Mouse (Mus musculus) erythroblast, adult 5-6 weeks (primary cell): ENCODE results near the gene Iqcf3. TPM values are rescaled to one million over a fixed set of nuclear protein-coding genes. Genes with fewer than 3 reads are reported as not detected.

Source experiments
- ATAC-seq: replicated peaks from 2 replicates; pipeline ENCODE4 v1.8.0; 2016; ENCODE audit warnings: moderate number of reproducible peaks, mild to moderate bottlenecking, moderate TSS enrichment, inconsistent platforms; ENCODE audit not compliant: poor library complexity, low FRiP score, severe bottlenecking
- total RNA-seq, 2 experiments: library from RNA; stranded (forward) in 1 of 2; stranded (reverse) in 1 of 2; fragments of 150-400 nt in 1 of 2; fragments of 200-764, 138-1000 nt in 1 of 2; gene quantifications; 2 replicates each; pipeline versions ENCODE4 v1.2.3 to v1.2.4; 2015 to 2017; ENCODE audit warnings: low replicate concordance in 2 of 2

The Iqcf3 gene
- total RNA-seq, 2 experiments from 2014 or later: not detected

DNA sequence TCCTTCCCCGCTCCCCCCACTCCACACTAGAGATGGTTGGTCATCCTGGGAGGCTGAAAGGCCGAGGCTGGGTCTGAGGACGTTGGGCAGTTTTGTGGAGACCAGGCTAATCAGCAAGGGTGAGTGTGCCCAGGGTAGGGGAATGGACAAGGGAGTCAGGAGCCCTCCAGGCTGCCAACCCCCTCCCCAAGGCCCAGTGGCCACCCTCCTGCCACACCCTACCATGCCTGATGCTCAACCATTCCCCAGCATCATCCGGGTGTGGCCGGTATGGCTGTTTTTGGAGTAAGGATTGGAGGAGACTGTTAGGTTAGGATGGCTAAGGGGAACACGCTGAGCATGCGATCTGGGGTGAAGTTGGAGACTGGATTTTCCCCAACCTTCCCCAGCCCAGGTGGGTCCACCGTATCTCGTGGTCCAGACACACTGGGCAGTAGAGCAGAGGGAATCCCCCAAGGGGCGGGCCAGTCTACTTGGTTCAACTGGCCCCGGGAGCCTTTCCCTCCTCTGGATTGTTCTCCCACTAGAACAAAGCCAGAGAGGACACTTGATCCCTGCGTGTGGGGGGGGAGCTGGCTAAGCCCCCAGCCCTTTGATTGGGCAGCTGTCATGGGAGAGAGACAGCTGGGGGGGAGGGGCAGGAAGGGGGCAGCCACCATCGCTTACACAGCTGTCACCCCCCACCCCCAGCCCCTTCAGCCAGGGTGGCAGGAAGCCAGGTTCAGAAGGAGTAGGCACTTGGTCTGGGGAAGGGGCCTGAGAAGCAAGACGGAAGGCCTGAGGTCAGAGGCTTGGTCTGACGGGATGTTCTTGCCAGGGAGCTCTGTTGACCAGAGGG is 104.9 kb downstream of the Iqcf3 start:
- ATAC-seq: no peak

DNA sequence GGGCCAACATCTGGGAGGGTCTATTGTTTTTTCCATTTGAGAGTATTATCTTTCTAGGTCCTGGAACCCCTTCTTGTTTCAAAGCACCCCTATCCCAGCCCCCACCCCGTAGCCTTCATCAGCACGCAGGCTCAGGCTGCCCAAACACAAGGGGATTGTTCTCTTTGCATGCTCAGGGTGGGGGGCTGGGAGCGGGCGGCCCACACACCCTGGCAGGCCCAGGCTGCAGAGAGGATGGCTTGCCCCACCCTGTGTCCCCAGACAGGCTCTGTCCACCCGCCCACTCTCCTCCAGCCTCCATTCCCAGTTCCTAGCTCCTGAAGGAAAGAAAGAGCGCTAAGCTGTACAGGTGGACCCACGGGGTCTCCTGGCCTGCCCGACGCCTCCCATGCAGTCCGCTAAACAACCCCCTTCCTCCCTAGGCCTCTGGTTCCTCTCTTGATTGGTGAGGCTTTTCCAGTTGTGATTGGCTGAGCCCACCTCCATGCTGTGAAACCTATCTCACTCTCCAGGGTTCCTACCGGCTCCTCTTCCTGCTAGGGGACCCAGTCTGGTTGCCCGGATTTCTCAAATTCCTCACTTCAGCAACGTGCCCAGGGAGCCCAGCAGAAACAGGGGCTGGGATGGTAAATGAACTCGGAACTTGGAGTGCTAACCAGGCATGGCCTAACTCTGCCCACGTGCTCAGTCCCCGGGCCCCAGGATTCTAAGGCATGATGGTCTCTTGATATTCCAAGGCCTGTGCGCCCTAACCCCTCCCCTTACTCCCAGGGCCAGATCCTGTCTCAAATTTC is 106.3 kb downstream of the Iqcf3 start:
- no peak for ATAC-seq

DNA sequence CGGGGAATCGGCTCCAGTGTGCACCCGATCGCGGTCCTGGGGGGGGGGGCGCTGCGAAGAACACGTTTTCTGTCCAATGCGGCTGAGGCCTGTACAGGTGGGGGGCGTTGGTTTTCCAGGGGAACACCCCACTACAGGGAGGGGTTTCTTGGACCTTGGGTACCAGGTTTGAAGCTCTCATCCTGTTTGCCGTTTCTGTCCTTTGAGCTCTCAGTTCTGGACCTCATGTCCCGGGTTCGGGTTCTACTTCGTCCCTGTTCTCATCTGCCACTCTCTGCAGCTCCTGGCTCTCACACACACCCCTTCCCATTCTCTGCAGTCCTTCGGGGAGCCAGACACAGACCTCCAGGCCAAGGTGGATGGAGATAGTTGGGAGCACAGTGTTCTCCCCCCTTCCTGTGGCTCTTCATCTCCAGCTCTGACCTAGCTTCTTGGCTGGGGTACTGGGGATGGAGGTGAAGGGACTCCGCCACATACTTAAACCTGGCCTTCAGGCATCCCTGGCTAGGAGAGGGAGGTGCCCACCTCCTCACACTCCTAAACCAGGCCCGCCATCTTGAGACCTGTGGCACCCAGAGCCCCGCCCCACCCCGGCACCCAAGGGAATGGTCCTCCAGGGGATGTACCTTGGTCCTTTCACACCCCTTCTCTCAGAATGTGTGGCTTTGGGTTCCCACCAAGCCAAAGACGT is 107.2 kb downstream of the Iqcf3 start:
- ATAC-seq: no peak

DNA sequence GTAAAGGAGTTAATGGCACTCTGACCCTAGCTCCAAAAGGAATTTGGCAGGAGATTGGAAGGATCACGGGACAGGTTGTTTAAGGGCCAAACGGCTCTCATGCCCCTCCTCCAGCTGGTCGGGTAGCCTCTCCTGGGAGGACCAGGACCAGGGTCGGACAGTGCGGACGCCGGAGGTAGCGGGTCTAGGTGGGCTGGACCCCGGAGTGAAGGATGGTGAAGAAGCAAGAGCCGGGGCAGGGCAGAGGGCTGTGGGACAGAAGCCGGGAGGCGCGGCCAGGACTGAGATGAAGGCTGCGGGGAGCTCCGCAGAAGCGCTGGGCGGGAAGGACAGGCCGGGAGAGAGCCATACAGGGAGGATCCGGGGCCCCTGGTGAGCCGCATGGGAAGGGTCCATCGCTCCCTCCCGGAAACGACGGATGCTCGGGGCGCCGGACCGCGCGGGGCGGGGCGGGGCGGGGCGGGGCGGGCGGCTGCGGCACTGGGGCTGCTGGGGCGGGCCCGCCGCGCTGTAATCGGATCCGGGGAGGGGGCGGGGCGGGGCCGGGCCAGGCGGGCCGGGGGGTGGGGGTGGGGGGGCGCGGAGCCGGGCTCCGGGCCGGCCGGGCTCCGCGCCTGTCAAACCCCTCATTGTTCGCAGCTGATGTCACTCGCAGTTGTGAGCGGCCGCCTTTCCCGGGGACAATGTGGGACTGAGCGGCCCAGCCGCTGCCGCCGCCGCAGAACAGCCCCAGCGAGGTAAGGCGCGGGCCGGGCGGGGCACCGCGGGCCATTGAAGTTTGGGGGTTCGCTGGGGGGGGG is 108.0 kb downstream of the Iqcf3 start, which contains the start of gene Pcbp4:
Gene Pcbp4 (plus strand): TSS at position 21 of the 800 bp plus-strand sequence.
- no peak for ATAC-seq

Other genes starting within 250 kb of the Iqcf3 start
- 17.5 and 19.9 TPM in 2 replicates for gene Dusp7, start 193.0 kb downstream of the Iqcf3 start, total RNA-seq (2015; ENCODE audit: low replicate concordance)
- gene Dusp7, start 193.0 kb downstream of the Iqcf3 start, total RNA-seq (2017; ENCODE audit: low replicate concordance): 3.3 and 4.3 TPM in 2 replicates
- gene Rpl29, start 132.2 kb downstream of the Iqcf3 start, total RNA-seq (2015; ENCODE audit: low replicate concordance): 553 and 845 TPM in 2 replicates
- gene Rpl29, start 132.2 kb downstream of the Iqcf3 start, total RNA-seq (2017; ENCODE audit: low replicate concordance): 192 and 282 TPM in 2 replicates
- 0.77 and 4.2 TPM in 2 replicates for gene Acy1, start 123.3 kb downstream of the Iqcf3 start, total RNA-seq (2015; ENCODE audit: low replicate concordance)
- gene Acy1, start 123.3 kb downstream of the Iqcf3 start, total RNA-seq (2017; ENCODE audit: low replicate concordance): 4.5 and 7.4 TPM in 2 replicates
- gene Abhd14b, start 114.2 kb downstream of the Iqcf3 start, total RNA-seq (2015; ENCODE audit: low replicate concordance): 2.5 TPM in 1 of 2 replicates, not detected in the other
- 0.26 TPM in 1 of 2 replicates, not detected in the other for gene Abhd14b, start 114.2 kb downstream of the Iqcf3 start, total RNA-seq (2017; ENCODE audit: low replicate concordance)
- 0.77 and 7.3 TPM in 2 replicates for gene Abhd14a, start 114.0 kb downstream of the Iqcf3 start, total RNA-seq (2015; ENCODE audit: low replicate concordance)
- gene Abhd14a, start 114.0 kb downstream of the Iqcf3 start, total RNA-seq (2017; ENCODE audit: low replicate concordance): 0.84 and 3.2 TPM in 2 replicates
- gene Pcbp4, start 108.3 kb downstream of the Iqcf3 start, total RNA-seq (2015; ENCODE audit: low replicate concordance): not detected in 2 replicates
- not detected in 2 replicates for gene Pcbp4, start 108.3 kb downstream of the Iqcf3 start, total RNA-seq (2017; ENCODE audit: low replicate concordance)
- gene Gpr62, start 95.7 kb downstream of the Iqcf3 start, total RNA-seq (2015; ENCODE audit: low replicate concordance): not detected in 2 replicates
- gene Gpr62, start 95.7 kb downstream of the Iqcf3 start, total RNA-seq (2017; ENCODE audit: low replicate concordance): not detected in 2 replicates
- 3.5 and 4.6 TPM in 2 replicates for gene Rrp9, start 85.7 kb downstream of the Iqcf3 start, total RNA-seq (2015; ENCODE audit: low replicate concordance)
- 5.7 and 6.4 TPM in 2 replicates for gene Rrp9, start 85.7 kb downstream of the Iqcf3 start, total RNA-seq (2017; ENCODE audit: low replicate concordance)
- gene Parp3, start 84.7 kb downstream of the Iqcf3 start, total RNA-seq (2015; ENCODE audit: low replicate concordance): 1.7 and 7.3 TPM in 2 replicates
- gene Parp3, start 84.7 kb downstream of the Iqcf3 start, total RNA-seq (2017; ENCODE audit: low replicate concordance): 1.4 and 7.4 TPM in 2 replicates
- not detected in 2 replicates for gene Iqcf1, start 61.7 kb downstream of the Iqcf3 start, total RNA-seq (2015; ENCODE audit: low replicate concordance)
- not detected in 2 replicates for gene Iqcf1, start 61.7 kb downstream of the Iqcf3 start, total RNA-seq (2017; ENCODE audit: low replicate concordance)
- not detected in 2 replicates for gene Iqcf5, start 47.1 kb downstream of the Iqcf3 start, total RNA-seq (2015; ENCODE audit: low replicate concordance)
- gene Iqcf5, start 47.1 kb downstream of the Iqcf3 start, total RNA-seq (2017; ENCODE audit: low replicate concordance): not detected in 2 replicates
- not detected in 2 replicates for gene Iqcf4, start 9.4 kb upstream of the Iqcf3 start, total RNA-seq (2015; ENCODE audit: low replicate concordance)
- not detected in 2 replicates for gene Iqcf4, start 9.4 kb upstream of the Iqcf3 start, total RNA-seq (2017; ENCODE audit: low replicate concordance)
- gene Iqcf6, start 65.0 kb upstream of the Iqcf3 start, total RNA-seq (2015; ENCODE audit: low replicate concordance): not detected in 2 replicates
- gene Iqcf6, start 65.0 kb upstream of the Iqcf3 start, total RNA-seq (2017; ENCODE audit: low replicate concordance): not detected in 2 replicates
- not detected in 2 replicates for gene Grm2, start 94.5 kb upstream of the Iqcf3 start, total RNA-seq (2015; ENCODE audit: low replicate concordance)
- gene Grm2, start 94.5 kb upstream of the Iqcf3 start, total RNA-seq (2017; ENCODE audit: low replicate concordance): not detected in 2 replicates
- 1.9 and 9.0 TPM in 2 replicates for gene Tex264, start 124.3 kb upstream of the Iqcf3 start, total RNA-seq (2015; ENCODE audit: low replicate concordance)
- 8.8 and 10.9 TPM in 2 replicates for gene Tex264, start 124.3 kb upstream of the Iqcf3 start, total RNA-seq (2017; ENCODE audit: low replicate concordance)
- 2.1 and 4.4 TPM in 2 replicates for gene Rad54l2, start 227.6 kb upstream of the Iqcf3 start, total RNA-seq (2015; ENCODE audit: low replicate concordance)
- gene Rad54l2, start 227.6 kb upstream of the Iqcf3 start, total RNA-seq (2017; ENCODE audit: low replicate concordance): 2.9 and 3.2 TPM in 2 replicates